Mouse (Mus musculus) midbrain, embryonic 11.5 days (tissue): ENCODE measurements around the gene Rfx5. TPM values are rescaled to one million over a fixed set of nuclear protein-coding genes. Genes with fewer than 3 reads are reported as not detected.

Experiments
- ATAC-seq: fragments of 200-750 bp; cut with Nextera tagmentation; 2 replicates; pipeline ENCODE4 v1.8.0; 2017; ENCODE audit warnings: moderate TSS enrichment, moderate library complexity; ENCODE audit not compliant: low FRiP score
- DNase-seq: peaks from one replicate; pipeline ENCODE4 v3.0.0; 2015; ENCODE audit warnings: low spot score; ENCODE audit errors: missing footprints
- H3K27ac ChIP-seq: fragments of 300-500 bp; sonication (generic); 2 replicates; pipeline ENCODE4 v1.5.1; 2014; ENCODE audit warnings: low read depth, low read length
- H3K27me3 ChIP-seq: fragments of 300-500 bp; sonication (generic); 2 replicates; pipeline ENCODE4 v1.6.1; 2014; ENCODE audit warnings: mild to moderate bottlenecking, low read length, moderate library complexity, mixed read lengths; ENCODE audit not compliant: control insufficient read depth, insufficient read depth
- H3K36me3 ChIP-seq: fragments of 300-500 bp; sonication (generic); 2 replicates; pipeline ENCODE4 v1.6.1; 2014; ENCODE audit warnings: mild to moderate bottlenecking, low read length, moderate library complexity, mixed read lengths; ENCODE audit not compliant: control insufficient read depth, insufficient read depth
- H3K4me1 ChIP-seq: fragments of 300-500 bp; sonication (generic); 2 replicates; pipeline ENCODE4 v1.6.1; 2014; ENCODE audit warnings: low read length; ENCODE audit not compliant: control insufficient read depth, insufficient read depth
- H3K4me2 ChIP-seq: fragments of 300-500 bp; sonication (generic); 2 replicates; pipeline ENCODE4 v1.6.1; 2014; ENCODE audit warnings: mild to moderate bottlenecking, moderate library complexity
- H3K4me3 ChIP-seq: fragments of 300-500 bp; sonication (generic); 2 replicates; pipeline ENCODE4 v1.5.1; 2014; ENCODE audit warnings: low read depth, low read length
- H3K9ac ChIP-seq: fragments of 300-500 bp; sonication (generic); 2 replicates; pipeline ENCODE4 v1.6.1; 2014; ENCODE audit warnings: low read length
- H3K9me3 ChIP-seq: fragments of 300-500 bp; sonication (generic); 2 replicates; pipeline ENCODE4 v1.6.1; 2016; ENCODE audit warnings: low read length; ENCODE audit not compliant: control insufficient read depth
- WGBS: fragments of 180-500 bp; shearing (Covaris S2); extraction: QIAGEN DNeasy Blood & Tissue Kit; methylation state at CpG from one replicate; pipeline ENCODE4 v1.1.7; 2014; 5-methylcytosine and 5-hydroxymethylcytosine counted together
- polyA plus RNA-seq: library from polyadenylated mRNA; unstranded; fragments of >200 nt; fragmentation: Nextera tagmentation; extraction: Ambion mirVana; gene quantifications from 2 replicates; pipeline ENCODE4 v1.2.1, GENCODE M21; 2014

Rfx5 gene
- polyA plus RNA-seq, 1 experiment from 2014 or later = 6.8 TPM

GRCm38 (mm10) chr3:94973620-94974019, 19.7 kb downstream of the Rfx5 start:
- no peak overlapping the region for H3K27ac ChIP-seq

GRCm38 (mm10) chr3:94974026-94974527, 20.2 kb downstream of the Rfx5 start:
- H3K9ac ChIP-seq = peak overlapping the region; percentile 58
- H3K4me1 ChIP-seq = peaks cover 11% of the 10 kb centered on the region
- peak overlapping the region; percentile 66 for H3K4me2 ChIP-seq
- 24% methylated on average over 9 of the region's 9 CpGs for WGBS
- H3K27ac ChIP-seq = no peak overlapping the region
- no peaks in the 10 kb centered on the region for H3K27me3 ChIP-seq
- H3K4me3 ChIP-seq = peak overlapping the region; percentile 70
- DNase-seq (no peak), ATAC-seq (peak; percentile 40)
- no peaks in the 10 kb centered on the region for H3K9me3 ChIP-seq
- H3K36me3 ChIP-seq = no peaks in the 10 kb centered on the region

More at GRCm38 (mm10) chr3:94973620-94974019, 19.7 kb downstream of the Rfx5 start:
- ATAC-seq = no peak
- Histone ChIP-seq H3K4me2 (peak overlapping the region; percentile 66; the same call in 1 of the 2 replicates), H3K36me3 (no peaks in the 10 kb centered on the region), H3K4me1 (peaks cover 11% of the 10 kb centered on the region), H3K9me3 (no peaks in the 10 kb centered on the region), H3K9ac (no peak overlapping the region; the same call in 1 of the 2 replicates), H3K27me3 (no peaks in the 10 kb centered on the region), H3K4me3 (no peak overlapping the region)
- 84% methylated on average over 5 of the region's 5 CpGs for WGBS
- no peak for DNase-seq

GRCm38 (mm10) chr3:94974528-94975422, 20.9 kb downstream of the Rfx5 start, which contains the start of gene Pi4kb:
Gene Pi4kb, plus strand, starts transcription at chr3:94974731.
- H3K4me3 ChIP-seq = peak within 1 kb of the TSS; percentile 70
- no peaks in the 10 kb centered on the region for H3K27me3 ChIP-seq
- peaks cover 11% of the 10 kb centered on the region for H3K4me1 ChIP-seq
- peak within 1 kb of the TSS; percentile 66 for H3K4me2 ChIP-seq
- DNase-seq (peak; percentile 100), ATAC-seq (peak; percentile 93)
- no peaks in the 10 kb centered on the region for H3K9me3 ChIP-seq
- peak within 1 kb of the TSS; percentile 74 for H3K27ac ChIP-seq
- H3K36me3 ChIP-seq = no peaks in the 10 kb centered on the region
- WGBS = 0% methylated on average over 56 of the region's 57 CpGs
- peak within 1 kb of the TSS; percentile 75 for H3K9ac ChIP-seq

- H3K27ac ChIP-seq = no peak overlapping the region
- H3K9me3 ChIP-seq = no peaks in the 10 kb centered on the region
- H3K4me1 ChIP-seq = no peaks in the 10 kb centered on the region
- WGBS = 93% methylated on average over 11 of the region's 11 CpGs
- H3K9ac ChIP-seq = no peak overlapping the region
- no peak for ATAC-seq
- no peak overlapping the region for H3K4me2 ChIP-seq
- DNase-seq = peak; percentile 19
- H3K36me3 ChIP-seq = no peaks in the 10 kb centered on the region
- H3K27me3 ChIP-seq = no peaks in the 10 kb centered on the region
- no peak overlapping the region for H3K4me3 ChIP-seq
These were observed 30.4 kb downstream of the Rfx5 start for GRCm38 (mm10) chr3:94984312-94984711.

GRCm38 (mm10) chr3:94985513-94985912, 31.6 kb downstream of the Rfx5 start:
- DNase-seq = no peak
- H3K9me3 ChIP-seq = no peaks in the 10 kb centered on the region

GRCm38 (mm10) chr3:94987578-94987977, 33.7 kb downstream of the Rfx5 start:
- H3K4me2 ChIP-seq = no peak overlapping the region
- no peaks in the 10 kb centered on the region for H3K27me3 ChIP-seq
- no peaks in the 10 kb centered on the region for H3K4me1 ChIP-seq
- 0 out of 2 replicates have a peak, but pooled peaks cover 4% of the 10 kb centered on the region for H3K36me3 ChIP-seq
- DNase-seq = peak; percentile 6
- no peak overlapping the region for H3K4me3 ChIP-seq
- ATAC-seq = no peak
- H3K9me3 ChIP-seq = no peaks in the 10 kb centered on the region
- no peak overlapping the region for H3K27ac ChIP-seq
- no peak overlapping the region for H3K9ac ChIP-seq

More at GRCm38 (mm10) chr3:94985513-94985912, 31.6 kb downstream of the Rfx5 start:
- H3K27ac ChIP-seq = no peak overlapping the region
- no peak overlapping the region for H3K4me2 ChIP-seq
- 92% methylated on average over 2 of the region's 2 CpGs for WGBS
- H3K4me1 ChIP-seq = no peaks in the 10 kb centered on the region
- H3K9ac ChIP-seq = no peak overlapping the region
- no peak for ATAC-seq
- H3K27me3 ChIP-seq = no peaks in the 10 kb centered on the region
- no peaks in the 10 kb centered on the region for H3K36me3 ChIP-seq
- no peak overlapping the region for H3K4me3 ChIP-seq

- Histone ChIP-seq H3K27ac (no peak overlapping the region), H3K4me1 (no peaks in the 10 kb centered on the region), H3K27me3 (no peaks in the 10 kb centered on the region), H3K9ac (no peak overlapping the region; the same call in 1 of the 2 replicates), H3K9me3 (no peaks in the 10 kb centered on the region), H3K4me3 (no peak overlapping the region), H3K36me3 (0 out of 2 replicates have a peak, but pooled peaks cover 4% of the 10 kb centered on the region), H3K4me2 (no peak overlapping the region)
- DNase-seq (no peak), ATAC-seq (no peak)
- 65% methylated on average over 9 of the region's 9 CpGs for WGBS
These were observed 35.4 kb downstream of the Rfx5 start for GRCm38 (mm10) chr3:94989159-94989761.

GRCm38 (mm10) chr3:94996946-94997345, 43.1 kb downstream of the Rfx5 start:
- H3K4me3 ChIP-seq = no peak overlapping the region
- no peak overlapping the region for H3K27ac ChIP-seq
- WGBS = 37% methylated on average over 2 of the region's 2 CpGs
- DNase-seq (peak; percentile 99), ATAC-seq (no peak)
- H3K9ac ChIP-seq = no peak overlapping the region
- H3K4me1 ChIP-seq = no peaks in the 10 kb centered on the region
- H3K9me3 ChIP-seq = no peaks in the 10 kb centered on the region
- H3K4me2 ChIP-seq = no peak overlapping the region
- H3K36me3 ChIP-seq = peaks cover 13% of the 10 kb centered on the region
- H3K27me3 ChIP-seq = no peaks in the 10 kb centered on the region

- WGBS = 76% methylated on average over 4 of the region's 4 CpGs
- H3K27ac ChIP-seq = peak overlapping the region; percentile 25; the same call in 1 of the 2 replicates
- DNase-seq (no peak), ATAC-seq (peak; percentile 61)
- H3K4me2 ChIP-seq = no peak overlapping the region
- peaks cover 23% of the 10 kb centered on the region for H3K36me3 ChIP-seq
- H3K4me1 ChIP-seq = peaks cover 5% of the 10 kb centered on the region
- H3K27me3 ChIP-seq = no peaks in the 10 kb centered on the region
- H3K4me3 ChIP-seq = no peak overlapping the region
- H3K9ac ChIP-seq = no peak overlapping the region
- no peaks in the 10 kb centered on the region for H3K9me3 ChIP-seq
These were observed 48.7 kb downstream of the Rfx5 start for GRCm38 (mm10) chr3:95002569-95002968.
